Mouse (Mus musculus) E14TG2a.4 (cell line): Measurements from ENCODE around the gene Samd7.

Source experiments
- H3K27me3 ChIP-seq: 2 replicates; pipeline ENCODE4 v1.6.1; 2014; ENCODE audit warnings: low read length, control low read depth; ENCODE audit not compliant: insufficient read depth
- H3K36me3 ChIP-seq: 2 replicates; pipeline ENCODE4 v1.6.1; 2014; ENCODE audit warnings: low read length, control low read depth; ENCODE audit not compliant: insufficient read depth
- H3K4me1 ChIP-seq: replicated peaks from 2 replicates; pipeline ENCODE4 v1.6.1; 2014; ENCODE audit warnings: low read depth, low read length, control low read depth
- H3K4me3 ChIP-seq: replicated peaks from 2 replicates; pipeline ENCODE4 v1.5.1; 2014; ENCODE audit warnings: mild to moderate bottlenecking, low read length
- H3K9me3 ChIP-seq: 2 replicates; pipeline ENCODE4 v1.6.1; 2014; ENCODE audit warnings: low read length, control low read depth
- CTCF ChIP-seq: conservative IDR thresholded peaks from 2 replicates; pipeline ENCODE4 v1.5.1; 2014; ENCODE audit warnings: low read length
- NANOG ChIP-seq: IDR thresholded peaks from 2 replicates; pipeline ENCODE4 v1.6.1; 2014; ENCODE audit warnings: borderline replicate concordance, low read length, mixed read lengths
- POU5F1 ChIP-seq: IDR thresholded peaks from 2 replicates; pipeline ENCODE4 v1.6.1; 2014; ENCODE audit warnings: low read length, borderline replicate concordance

The Samd7 gene

GRCm38 (mm10) chr3:30793403-30794221 lies 47.5 kb downstream of the Samd7 start:
- H3K9me3 ChIP-seq: peaks cover 18% of the 10 kb centered on the region
- H3K36me3 ChIP-seq: no peaks in the 10 kb centered on the region
- H3K27me3 ChIP-seq: no peaks in the 10 kb centered on the region
- H3K4me1 ChIP-seq: peaks cover 21% of the 10 kb centered on the region
- no peak for TF ChIP-seq NANOG
- no peak for TF ChIP-seq CTCF
- TF ChIP-seq POU5F1: no peak
- peak overlapping the region; percentile 94 for H3K4me3 ChIP-seq

GRCm38 (mm10) chr3:30802171-30802570 lies 56.1 kb downstream of the Samd7 start:
- Histone ChIP-seq H3K9me3 (no peaks in the 10 kb centered on the region), H3K4me3 (no peak overlapping the region), H3K27me3 (no peaks in the 10 kb centered on the region), H3K4me1 (peaks cover 4% of the 10 kb centered on the region; the same call in 1 of the 2 replicates), H3K36me3 (peaks cover 54% of the 10 kb centered on the region)
- TF ChIP-seq NANOG: no peak
- TF ChIP-seq POU5F1: no peak
- TF ChIP-seq CTCF: no peak

- H3K4me1 ChIP-seq: peaks cover 7% of the 10 kb centered on the region
- H3K27me3 ChIP-seq: no peaks in the 10 kb centered on the region
- H3K4me3 ChIP-seq: no peak overlapping the region
- H3K9me3 ChIP-seq: no peaks in the 10 kb centered on the region
- TF ChIP-seq NANOG: no peak
- no peak for TF ChIP-seq POU5F1
- no peak for TF ChIP-seq CTCF
- peaks cover 81% of the 10 kb centered on the region for H3K36me3 ChIP-seq
Measured at GRCm38 (mm10) chr3:30812881-30813280, 66.8 kb downstream of the Samd7 start.
